In the genomic region with DNA sequence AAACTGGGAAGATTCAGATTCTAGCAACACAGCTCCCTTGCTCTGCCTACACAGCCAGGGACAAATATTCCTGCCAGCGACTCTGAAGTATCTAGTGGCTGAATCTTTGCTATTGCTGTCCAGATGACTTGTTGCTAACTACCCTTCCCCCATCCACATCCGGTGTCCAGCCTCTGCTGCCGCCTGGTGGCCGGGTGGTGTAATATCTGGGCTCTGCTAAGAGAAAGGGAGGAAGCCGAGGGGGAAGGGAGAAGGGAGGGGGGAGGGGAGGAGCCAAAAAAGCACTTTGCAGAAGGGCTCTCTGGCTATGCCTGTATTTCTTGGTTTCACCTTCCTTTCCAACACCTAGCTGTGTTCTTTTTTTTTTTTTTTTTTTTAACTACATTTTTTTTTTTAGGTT, we compare ENCODE assay signal across 8 mouse cellular contexts. TPM values are rescaled to one million over a fixed set of nuclear protein-coding genes. Genes with fewer than 3 reads are reported as not detected.
DNase-seq lines count a peak whose midpoint lies in the region; ATAC-seq lines count a peak whose summit lies in the region.

No protein-coding gene starts in this region.

- H3K9me3 ChIP-seq in hindbrain, embryonic 14.5 days (ENCODE audit: control insufficient read depth, low read length), result no peaks in the 10 kb centered on the region

- H3K36me3 ChIP-seq in hindbrain, embryonic 14.5 days (replicated peaks; ENCODE audit: control insufficient read depth, insufficient read depth), result no peaks in the 10 kb centered on the region

- 0% methylated on average over 5 of the region's 5 CpGs for WGBS in hindbrain, embryonic 14.5 days

- ATAC-seq in hindbrain, embryonic 14.5 days (ENCODE audit: low FRiP score), result peak; percentile 31; the same call in 1 of the 2 replicates

- 0 out of 2 replicates have a peak overlapping the region, but pooled peaks have one; percentile 11 for H3K4me2 ChIP-seq in hindbrain, embryonic 14.5 days (replicated peaks)

- no peaks in the 10 kb centered on the region for H3K27me3 ChIP-seq in hindbrain, embryonic 14.5 days (ENCODE audit: control insufficient read depth, insufficient read depth, low read length)

- no peak overlapping the region for H3K9ac ChIP-seq in hindbrain, embryonic 14.5 days

- H3K4me1 ChIP-seq in hindbrain, embryonic 14.5 days (replicated peaks; ENCODE audit: control insufficient read depth, insufficient read depth, low read length), result peaks cover 27% of the 10 kb centered on the region

- DNase-seq in T-cell, adult 2 months (ENCODE audit: low spot score), result peak; percentile 85
- peak; percentile 92 to 94 for DNase-seq in cerebellum, postnatal 14 days
- DNase-seq in frontal cortex, postnatal 25 days (ENCODE audit: low spot score in 2 of 2), result peak; percentile 68 to 88
- peak; percentile 88 for DNase-seq in hindbrain, embryonic 14.5 days (ENCODE audit: low spot score)
- DNase-seq in left cerebral cortex, adult 11 months (ENCODE audit: low spot score), result peak; percentile 75
- peak; percentile 96 to 97 for DNase-seq in lung, postnatal 4 days
- peak; percentile 96 for DNase-seq in retina, postnatal 1 day
- DNase-seq in thymus, postnatal 4 days, result peak; percentile 94

- H3K27ac ChIP-seq in hindbrain, embryonic 14.5 days, result no peak overlapping the region

- H3K4me3 ChIP-seq in hindbrain, embryonic 14.5 days (replicated peaks; ENCODE audit: low read length), result no peak overlapping the region

RNA-seq across cellular contexts. Expression of a gene that starts 2.5 kb away (rescaled TPM):
- polyA plus RNA-seq in hindbrain, embryonic 14.5 days (2014; fragmentation: Nextera tagmentation; extraction: Ambion mirVana), result 1.4 and 2.2 TPM in 2 replicates

RNA-seq across cellular contexts. Expression of a gene that starts 10.5 kb away (rescaled TPM):
- polyA plus RNA-seq in hindbrain, embryonic 14.5 days (2014; fragmentation: Nextera tagmentation; extraction: Ambion mirVana), result 363 and 428 TPM in 2 replicates

RNA-seq across cellular contexts. Expression of a gene that starts 41.1 kb away (rescaled TPM):
- polyA plus RNA-seq in hindbrain, embryonic 14.5 days (2014; fragmentation: Nextera tagmentation; extraction: Ambion mirVana), result 0.15 TPM in 1 of 2 replicates, not detected in the other

RNA-seq across cellular contexts. Expression of a gene that starts 44.3 kb away (rescaled TPM):
- 64.7 and 69.0 TPM in 2 replicates for polyA plus RNA-seq in hindbrain, embryonic 14.5 days (2014; fragmentation: Nextera tagmentation; extraction: Ambion mirVana)
